Mouse (Mus musculus) natural killer cell, adult 2 months (primary cell): ENCODE measurements around the gene Litaf.

ENCODE experiments used
- DNase-seq, 2 experiments: peaks; one replicate each; pipeline ENCODE4 v3.0.0; 2022; ENCODE audit warnings: low spot score in 2 of 2

The Litaf gene

GRCm38 (mm10) chr16:10958307-10958706 lies 107.7 kb downstream of the Litaf start:
- DNase-seq, result peak in 1 of 2 experiments; percentile 53

GRCm38 (mm10) chr16:10957794-10958193 lies 108.2 kb downstream of the Litaf start:
- no peak for DNase-seq

GRCm38 (mm10) chr16:10956938-10957685 lies 108.8 kb downstream of the Litaf start:
- no peak for DNase-seq

GRCm38 (mm10) chr16:10955078-10955477 lies 110.9 kb downstream of the Litaf start:
- no peak for DNase-seq

- DNase-seq, result no peak
These were observed 113.1 kb downstream of the Litaf start for GRCm38 (mm10) chr16:10952881-10953280.

- no peak for DNase-seq
These were observed 113.9 kb downstream of the Litaf start for GRCm38 (mm10) chr16:10952071-10952470.

- no peak for DNase-seq
These were observed 114.4 kb downstream of the Litaf start for GRCm38 (mm10) chr16:10951581-10951980.

- no peak for DNase-seq
These were observed 115.4 kb downstream of the Litaf start for GRCm38 (mm10) chr16:10950539-10950938.

GRCm38 (mm10) chr16:10947724-10948123 lies 118.2 kb downstream of the Litaf start:
- no peak for DNase-seq

- DNase-seq, result no peak
These were observed 120.4 kb downstream of the Litaf start for GRCm38 (mm10) chr16:10945381-10946127.

- no peak for DNase-seq
These were observed 121.4 kb downstream of the Litaf start for GRCm38 (mm10) chr16:10944545-10944944.

GRCm38 (mm10) chr16:10943257-10943656 lies 122.7 kb downstream of the Litaf start:
- no peak for DNase-seq

- no peak for DNase-seq
These were observed 125.3 kb downstream of the Litaf start for GRCm38 (mm10) chr16:10940661-10941060.

GRCm38 (mm10) chr16:10939932-10940331 lies 126.0 kb downstream of the Litaf start:
- DNase-seq, result no peak

- no peak for DNase-seq
These were observed 128.5 kb downstream of the Litaf start for GRCm38 (mm10) chr16:10937497-10937896.

GRCm38 (mm10) chr16:10936700-10937319 lies 129.1 kb downstream of the Litaf start:
- no peak for DNase-seq

GRCm38 (mm10) chr16:10934047-10934446 lies 131.9 kb downstream of the Litaf start:
- DNase-seq, result no peak

- no peak for DNase-seq
These were observed 132.6 kb downstream of the Litaf start for GRCm38 (mm10) chr16:10933372-10933771.

- no peak for DNase-seq
These were observed 138.9 kb downstream of the Litaf start for GRCm38 (mm10) chr16:10927026-10927425.

- no peak for DNase-seq
These were observed 140.3 kb downstream of the Litaf start for GRCm38 (mm10) chr16:10925591-10926180.

- DNase-seq, result no peak
These were observed 142.4 kb downstream of the Litaf start for GRCm38 (mm10) chr16:10923561-10923960.

- no peak for DNase-seq
These were observed 146.1 kb downstream of the Litaf start for GRCm38 (mm10) chr16:10919856-10920255.
